Mouse (Mus musculus): Measurements from ENCODE around the gene Gng10.
A peak's percentile ranks its signal among the peaks of the same experiment; 100 is the strongest.

The Gng10 gene

GRCm38 (mm10) chr4:58995251-58995693 is 39.6 kb upstream of the Gng10 start:
- TF ChIP-seq CTCF (conservative IDR thresholded peaks at IDR 0.05; ENCODE audit: low read length) (no peak), POU5F1 (IDR thresholded peaks at IDR 0.05; ENCODE audit: borderline replicate concordance, low read length) (no peak), NANOG (IDR thresholded peaks at IDR 0.05; ENCODE audit: borderline replicate concordance, low read length) (no peak)
- H3K4me3 ChIP-seq (replicated peaks; ENCODE audit: low read length) = 0 out of 2 replicates have a peak overlapping the region, but pooled peaks have one; percentile 20
- H3K9me3 ChIP-seq (ENCODE audit: low read length) = peaks cover 4% of the 10 kb centered on the region; the same call in 1 of the 2 replicates
- peaks cover 28% of the 10 kb centered on the region for H3K4me1 ChIP-seq (replicated peaks; ENCODE audit: low read depth, low read length)
- H3K27me3 ChIP-seq (ENCODE audit: insufficient read depth, low read length) = peaks cover 29% of the 10 kb centered on the region
- no peaks in the 10 kb centered on the region for H3K36me3 ChIP-seq (ENCODE audit: insufficient read depth, low read length)

GRCm38 (mm10) chr4:58997081-58997480 is 37.8 kb upstream of the Gng10 start:
- Histone ChIP-seq H3K9me3 (ENCODE audit: low read length) (peaks cover 4% of the 10 kb centered on the region; the same call in 1 of the 2 replicates), H3K4me1 (replicated peaks; ENCODE audit: low read depth, low read length) (peaks cover 17% of the 10 kb centered on the region), H3K27me3 (ENCODE audit: insufficient read depth, low read length) (peaks cover 20% of the 10 kb centered on the region), H3K36me3 (ENCODE audit: insufficient read depth, low read length) (no peaks in the 10 kb centered on the region), H3K4me3 (replicated peaks; ENCODE audit: low read length) (no peak overlapping the region)
- no peak for TF ChIP-seq CTCF (conservative IDR thresholded peaks at IDR 0.05; ENCODE audit: low read length)
- TF ChIP-seq NANOG (IDR thresholded peaks at IDR 0.05; ENCODE audit: borderline replicate concordance, low read length) = no peak
- no peak for TF ChIP-seq POU5F1 (IDR thresholded peaks at IDR 0.05; ENCODE audit: borderline replicate concordance, low read length)

- Histone ChIP-seq H3K36me3 (ENCODE audit: insufficient read depth, low read length) (no peaks in the 10 kb centered on the region), H3K4me3 (replicated peaks; ENCODE audit: low read length) (no peak overlapping the region), H3K9me3 (ENCODE audit: low read length) (peaks cover 4% of the 10 kb centered on the region; the same call in 1 of the 2 replicates), H3K27me3 (ENCODE audit: insufficient read depth, low read length) (0 out of 2 replicates have a peak, but pooled peaks cover 7% of the 10 kb centered on the region), H3K4me1 (replicated peaks; ENCODE audit: low read depth, low read length) (peaks cover 24% of the 10 kb centered on the region)
- TF ChIP-seq POU5F1 (IDR thresholded peaks at IDR 0.05; ENCODE audit: borderline replicate concordance, low read length) = no peak
- no peak for TF ChIP-seq NANOG (IDR thresholded peaks at IDR 0.05; ENCODE audit: borderline replicate concordance, low read length)
- no peak for TF ChIP-seq CTCF (conservative IDR thresholded peaks at IDR 0.05; ENCODE audit: low read length)
Measured at GRCm38 (mm10) chr4:58998688-58999087, 36.2 kb upstream of the Gng10 start.

- Histone ChIP-seq H3K36me3 (ENCODE audit: insufficient read depth, low read length) (no peaks in the 10 kb centered on the region), H3K9me3 (ENCODE audit: low read length) (peaks cover 4% of the 10 kb centered on the region; the same call in 1 of the 2 replicates), H3K4me3 (replicated peaks; ENCODE audit: low read length) (no peak overlapping the region), H3K4me1 (replicated peaks; ENCODE audit: low read depth, low read length) (peaks cover 28% of the 10 kb centered on the region), H3K27me3 (ENCODE audit: insufficient read depth, low read length) (0 out of 2 replicates have a peak, but pooled peaks cover 3% of the 10 kb centered on the region)
- no peak for TF ChIP-seq POU5F1 (IDR thresholded peaks at IDR 0.05; ENCODE audit: borderline replicate concordance, low read length)
- peak; percentile 78 for TF ChIP-seq CTCF (conservative IDR thresholded peaks at IDR 0.05; ENCODE audit: low read length)
Measured at GRCm38 (mm10) chr4:58999686-59000085, 35.2 kb upstream of the Gng10 start.

GRCm38 (mm10) chr4:59000614-59001013 is 34.3 kb upstream of the Gng10 start:
- TF ChIP-seq CTCF (conservative IDR thresholded peaks at IDR 0.05; ENCODE audit: low read length) (peak; percentile 27; the same call in 1 of the 2 replicates), NANOG (IDR thresholded peaks at IDR 0.05; ENCODE audit: borderline replicate concordance, low read length) (no peak)
- H3K4me3 ChIP-seq (replicated peaks; ENCODE audit: low read length) = no peak overlapping the region
- 0 out of 2 replicates have a peak, but pooled peaks cover 2% of the 10 kb centered on the region for H3K27me3 ChIP-seq (ENCODE audit: insufficient read depth, low read length)
- H3K4me1 ChIP-seq (replicated peaks; ENCODE audit: low read depth, low read length) = peaks cover 27% of the 10 kb centered on the region
- H3K9me3 ChIP-seq (ENCODE audit: low read length) = peaks cover 4% of the 10 kb centered on the region; the same call in 1 of the 2 replicates
- no peaks in the 10 kb centered on the region for H3K36me3 ChIP-seq (ENCODE audit: insufficient read depth, low read length)

GRCm38 (mm10) chr4:59002948-59003805 is 31.7 kb upstream of the Gng10 start, which contains the start of gene Gm20503:
TSS of gene Gm20503 (plus strand) at chr4:59003210.
- peak within 1 kb of the TSS; percentile 94 for H3K4me3 ChIP-seq (replicated peaks; ENCODE audit: low read length)
- H3K36me3 ChIP-seq (ENCODE audit: insufficient read depth, low read length) = no peaks in the 10 kb centered on the region
- H3K4me1 ChIP-seq (replicated peaks; ENCODE audit: low read depth, low read length) = peaks cover 39% of the 10 kb centered on the region
- H3K9me3 ChIP-seq (ENCODE audit: low read length) = peaks cover 4% of the 10 kb centered on the region; the same call in 1 of the 2 replicates
- no peaks in the 10 kb centered on the region for H3K27me3 ChIP-seq (ENCODE audit: insufficient read depth, low read length)
- TF ChIP-seq NANOG (IDR thresholded peaks at IDR 0.05; ENCODE audit: borderline replicate concordance, low read length) = no peak
- no peak for TF ChIP-seq CTCF (conservative IDR thresholded peaks at IDR 0.05; ENCODE audit: low read length)
- no peak for TF ChIP-seq POU5F1 (IDR thresholded peaks at IDR 0.05; ENCODE audit: borderline replicate concordance, low read length)

GRCm38 (mm10) chr4:59003806-59004200 is 31.1 kb upstream of the Gng10 start:
- Histone ChIP-seq H3K27me3 (ENCODE audit: insufficient read depth, low read length) (no peaks in the 10 kb centered on the region), H3K4me3 (replicated peaks; ENCODE audit: low read length) (peak overlapping the region; percentile 94), H3K9me3 (ENCODE audit: low read length) (peaks cover 4% of the 10 kb centered on the region; the same call in 1 of the 2 replicates), H3K4me1 (replicated peaks; ENCODE audit: low read depth, low read length) (peaks cover 43% of the 10 kb centered on the region), H3K36me3 (ENCODE audit: insufficient read depth, low read length) (no peaks in the 10 kb centered on the region)
- TF ChIP-seq NANOG (IDR thresholded peaks at IDR 0.05; ENCODE audit: borderline replicate concordance, low read length) (no peak), POU5F1 (IDR thresholded peaks at IDR 0.05; ENCODE audit: borderline replicate concordance, low read length) (no peak), CTCF (conservative IDR thresholded peaks at IDR 0.05; ENCODE audit: low read length) (no peak)

- H3K27me3 ChIP-seq (ENCODE audit: insufficient read depth, low read length) = no peaks in the 10 kb centered on the region
- H3K9me3 ChIP-seq (ENCODE audit: low read length) = no peaks in the 10 kb centered on the region
- H3K4me1 ChIP-seq (replicated peaks; ENCODE audit: low read depth, low read length) = peaks cover 45% of the 10 kb centered on the region
- no peak for TF ChIP-seq POU5F1 (IDR thresholded peaks at IDR 0.05; ENCODE audit: borderline replicate concordance, low read length)
- no peak for TF ChIP-seq CTCF (conservative IDR thresholded peaks at IDR 0.05; ENCODE audit: low read length)
- no peak for TF ChIP-seq NANOG (IDR thresholded peaks at IDR 0.05; ENCODE audit: borderline replicate concordance, low read length)
- H3K4me3 ChIP-seq (replicated peaks; ENCODE audit: low read length) = no peak overlapping the region
- no peaks in the 10 kb centered on the region for H3K36me3 ChIP-seq (ENCODE audit: insufficient read depth, low read length)
Measured at GRCm38 (mm10) chr4:59006211-59006610, 28.7 kb upstream of the Gng10 start.
